Mouse (Mus musculus) liver, embryonic 14.5 days (tissue): ENCODE results near the gene Pigz. TPM values are rescaled to one million over a fixed set of nuclear protein-coding genes. Genes with fewer than 3 reads are reported as not detected.
A peak's percentile ranks its signal among the peaks of the same experiment; 100 is the strongest.

Source experiments
- ATAC-seq: fragments of 200-750 bp; cut with Nextera tagmentation; 2 replicates; pipeline ENCODE4 v1.8.0; 2017; ENCODE audit warnings: moderate number of reproducible peaks, mild to moderate bottlenecking, moderate library complexity; ENCODE audit not compliant: insufficient read depth
- DNase-seq, 3 experiments: peaks; one replicate each; pipeline ENCODE4 v3.0.0-alpha.2; 2012 to 2013; ENCODE audit warnings: low read depth in 3 of 3, low spot score in 3 of 3
- H3K27ac ChIP-seq: fragments of 300-500 bp; sonication (generic); 2 replicates; pipeline ENCODE4 v1.5.1; 2014; ENCODE audit warnings: moderate library complexity, mild to moderate bottlenecking, control low read depth, inconsistent platforms
- H3K27me3 ChIP-seq: fragments of 300-500 bp; sonication (generic); 2 replicates; pipeline ENCODE4 v1.6.1; 2014; ENCODE audit warnings: mild to moderate bottlenecking, low read length, moderate library complexity; ENCODE audit not compliant: control insufficient read depth, insufficient read depth
- H3K36me3 ChIP-seq: fragments of 300-500 bp; sonication (generic); replicated peaks from 2 replicates; pipeline ENCODE4 v1.6.1; 2014; ENCODE audit warnings: low read depth; ENCODE audit not compliant: control insufficient read depth, insufficient read depth
- H3K4me1 ChIP-seq, 2 experiments: fragments of 200-500 bp in 1 of 2; fragments of 300-500 bp in 1 of 2; sonication (generic) in 1 of 2; replicated peaks; 2 replicates each; pipeline ENCODE4 v1.6.1; 2012 to 2014; ENCODE audit warnings: antibody characterized with exemption in 1 of 2, inconsistent platforms in 1 of 2, low read length in 1 of 2; ENCODE audit not compliant: control insufficient read depth in 2 of 2, insufficient read depth in 2 of 2
- H3K4me2 ChIP-seq: fragments of 300-500 bp; sonication (generic); 2 replicates; pipeline ENCODE4 v1.6.1; 2014; ENCODE audit warnings: low read depth, mild to moderate bottlenecking, control low read depth, moderate library complexity
- H3K4me3 ChIP-seq, 2 experiments: fragments of 200-500 bp in 1 of 2; fragments of 300-500 bp in 1 of 2; sonication (generic) in 1 of 2; 2 replicates each; pipeline ENCODE4 v1.5.1; 2012 to 2014; ENCODE audit warnings: low read depth in 2 of 2, low read length in 2 of 2, mild to moderate bottlenecking in 2 of 2, control low read depth in 1 of 2, inconsistent platforms in 1 of 2, moderate library complexity in 1 of 2; ENCODE audit not compliant: insufficient read depth in 1 of 2
- H3K9ac ChIP-seq: fragments of 300-500 bp; sonication (generic); replicated peaks from 2 replicates; pipeline ENCODE4 v1.6.1; 2014; ENCODE audit warnings: mild to moderate bottlenecking, control low read depth, moderate library complexity
- H3K9me3 ChIP-seq: fragments of 300-500 bp; sonication (generic); 2 replicates; pipeline ENCODE4 v1.6.1; 2016; ENCODE audit warnings: low read length, mixed read lengths; ENCODE audit not compliant: control insufficient read depth
- CTCF ChIP-seq: IDR thresholded peaks from 2 replicates; pipeline ENCODE4 v1.5.1; 2016; ENCODE audit warnings: antibody characterized with exemption, low read depth, control low read depth
- EP300 ChIP-seq: IDR thresholded peaks from 2 replicates; pipeline ENCODE4 v1.6.1; 2016; ENCODE audit warnings: antibody characterized with exemption, low read depth
- WGBS: fragments of 180-500 bp; shearing (Covaris S2); extraction: QIAGEN DNeasy Blood & Tissue Kit; methylation state at CpG from one replicate; pipeline ENCODE4 v1.1.7; 2014; ENCODE audit not compliant: insufficient replicate concordance; 5-methylcytosine and 5-hydroxymethylcytosine counted together
- polyA plus RNA-seq, 2 experiments: library from polyadenylated mRNA; depleted of rRNA in 1 of 2; stranded (reverse) in 1 of 2; unstranded in 1 of 2; fragments of >200 nt; fragmentation: Nextera tagmentation in 1 of 2; extraction: Ambion mirVana in 1 of 2; gene quantifications; 2 replicates each; pipeline versions ENCODE4 v1.2.1 to v1.2.3; 2012 to 2014

The Pigz gene
- polyA plus RNA-seq, 2 experiments, result 0.28 to 0.31 TPM

DNA sequence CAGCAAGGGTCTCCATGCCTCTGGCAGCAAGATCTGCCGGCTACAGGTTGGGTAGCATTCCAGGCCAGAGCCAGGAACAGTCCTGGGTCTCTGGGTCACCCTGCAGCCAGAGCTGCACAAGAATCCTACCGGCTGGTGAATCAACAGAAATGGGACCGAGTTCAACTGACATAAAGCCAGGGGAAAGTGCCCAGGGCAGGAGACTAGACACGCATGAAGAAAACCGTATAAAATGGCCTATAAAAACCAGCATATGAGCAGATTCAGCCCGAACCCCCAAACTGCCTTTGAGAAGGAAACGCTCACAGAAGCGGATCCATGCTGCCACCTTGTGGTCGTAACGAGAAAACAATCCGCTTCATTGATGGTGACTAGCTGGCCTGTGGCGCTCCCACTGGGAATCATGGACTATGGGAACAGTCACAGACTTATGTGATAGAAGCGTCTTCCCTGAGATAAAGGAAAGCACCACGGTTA lies 15.4 kb upstream of the Pigz start:
- Histone ChIP-seq H3K4me2 (peak overlapping the region; percentile 38), H3K27me3 (no peaks in the 10 kb centered on the region), H3K9ac (no peak overlapping the region), H3K27ac (no peak overlapping the region), H3K4me1 (peaks cover 0 to 2% of the 10 kb centered on the region in 2 experiments; a peak in 1 of 4 replicates), H3K36me3 (no peaks in the 10 kb centered on the region), H3K4me3 (peak overlapping the region in 1 of 2 experiments; percentile 17; a peak in 1 of 4 replicates), H3K9me3 (no peaks in the 10 kb centered on the region)
- TF ChIP-seq EP300, result no peak
- TF ChIP-seq CTCF, result peak; percentile 87
- DNase-seq (peak; percentile 38 to 52 (median 40)), ATAC-seq (no peak)
- WGBS, result 2% methylated on average over 14 of the region's 14 CpGs

- H3K36me3 ChIP-seq, result no peaks in the 10 kb centered on the region
- no peaks in the 10 kb centered on the region for H3K9me3 ChIP-seq
- TF ChIP-seq CTCF, result no peak
- no peak for TF ChIP-seq EP300
- 57% methylated on average over 6 of the region's 6 CpGs for WGBS
- H3K4me1 ChIP-seq, result no peaks in the 10 kb centered on the region
- ATAC-seq, result no peak
- H3K4me2 ChIP-seq, result no peak overlapping the region
- no peak for DNase-seq
- no peak overlapping the region for H3K4me3 ChIP-seq
- no peaks in the 10 kb centered on the region for H3K27me3 ChIP-seq
- no peak overlapping the region for H3K27ac ChIP-seq
- H3K9ac ChIP-seq, result no peak overlapping the region
These were observed 9.3 kb upstream of the Pigz start for GRCm38 (mm10) chr16:31924368-31924767.

- Histone ChIP-seq H3K9me3 (no peaks in the 10 kb centered on the region), H3K9ac (no peak overlapping the region), H3K27me3 (no peaks in the 10 kb centered on the region), H3K36me3 (no peaks in the 10 kb centered on the region), H3K4me1 (no peaks in the 10 kb centered on the region), H3K4me3 (no peak overlapping the region), H3K27ac (no peak overlapping the region), H3K4me2 (no peak overlapping the region)
- 68% methylated on average over 6 of the region's 6 CpGs for WGBS
- TF ChIP-seq EP300, result no peak
- TF ChIP-seq CTCF, result no peak
- ATAC-seq (no peak), DNase-seq (no peak)
These were observed 7.6 kb upstream of the Pigz start for GRCm38 (mm10) chr16:31926091-31926490.

DNA sequence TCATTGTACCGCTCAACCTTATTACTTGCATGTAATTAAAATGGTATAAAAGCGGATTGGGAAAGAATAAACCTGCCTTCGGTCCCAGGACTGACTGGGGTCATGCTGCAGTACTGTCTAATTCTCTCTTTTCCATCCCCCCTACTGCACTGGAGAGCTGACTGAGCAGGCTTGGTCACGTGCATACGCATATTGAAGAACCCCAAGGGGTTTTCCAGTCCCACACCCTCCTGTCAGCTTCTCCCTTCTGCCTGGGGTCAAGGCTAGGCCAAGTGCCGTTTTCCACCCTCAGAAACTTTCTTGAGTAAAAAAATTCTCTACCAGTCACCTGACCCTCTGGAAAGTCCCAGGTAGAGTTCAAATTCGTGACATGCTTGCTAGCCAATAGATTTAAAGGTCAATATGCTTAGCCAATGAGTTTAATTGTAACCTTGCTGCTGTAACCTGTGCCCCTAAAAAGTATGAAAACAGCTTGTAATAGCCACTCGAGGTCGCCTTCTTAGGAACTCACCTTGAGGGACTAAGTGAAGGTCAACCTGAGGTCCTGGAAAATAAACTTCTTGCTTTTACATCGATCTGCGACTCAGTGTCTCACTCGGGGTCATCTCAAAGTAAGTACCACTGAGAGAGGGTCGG lies 7.0 kb upstream of the Pigz start:
- Histone ChIP-seq H3K27me3 (no peaks in the 10 kb centered on the region), H3K9me3 (no peaks in the 10 kb centered on the region), H3K9ac (no peak overlapping the region), H3K4me2 (no peak overlapping the region), H3K27ac (no peak overlapping the region), H3K36me3 (no peaks in the 10 kb centered on the region), H3K4me1 (no peaks in the 10 kb centered on the region), H3K4me3 (no peak overlapping the region)
- no peak for TF ChIP-seq EP300
- no peak for TF ChIP-seq CTCF
- DNase-seq (no peak), ATAC-seq (no peak)
- 65% methylated on average over 13 of the region's 13 CpGs for WGBS

DNA sequence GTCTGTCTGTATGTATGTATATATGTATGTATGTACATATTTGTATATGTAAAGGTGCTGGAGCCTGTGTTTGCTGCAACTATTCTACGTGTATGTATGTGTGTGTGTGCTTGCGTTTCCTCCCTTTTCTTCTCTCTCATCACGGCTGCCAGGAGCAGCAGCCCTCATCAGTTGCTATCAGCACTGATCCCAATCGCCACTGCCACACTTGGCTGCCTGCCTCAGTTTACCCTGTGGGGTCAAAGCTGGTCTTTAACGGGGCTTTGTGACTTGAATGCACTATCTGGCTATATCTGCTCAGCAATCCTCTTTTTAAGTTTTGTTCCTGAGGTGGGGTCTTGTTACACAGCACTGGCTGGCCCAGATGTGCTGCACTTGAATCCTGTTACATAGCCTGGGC lies 6.2 kb upstream of the Pigz start:
- H3K9ac ChIP-seq, result no peak overlapping the region
- no peaks in the 10 kb centered on the region for H3K4me1 ChIP-seq
- no peak for ATAC-seq
- no peak overlapping the region for H3K4me3 ChIP-seq
- no peaks in the 10 kb centered on the region for H3K9me3 ChIP-seq
- 57% methylated on average over 5 of the region's 5 CpGs for WGBS
- no peaks in the 10 kb centered on the region for H3K36me3 ChIP-seq
- H3K27me3 ChIP-seq, result no peaks in the 10 kb centered on the region; the same call in 1 of the 2 replicates
- TF ChIP-seq CTCF, result no peak
- no peak for TF ChIP-seq EP300
- H3K4me2 ChIP-seq, result no peak overlapping the region
- no peak for DNase-seq
- H3K27ac ChIP-seq, result no peak overlapping the region
